Mouse (Mus musculus) adrenal gland, postnatal 25 days (tissue): ENCODE data around the gene Timm10b. TPM values are rescaled to one million over a fixed set of nuclear protein-coding genes. Genes with fewer than 3 reads are reported as not detected.

Source experiments
- DNase-seq: peaks from one replicate; pipeline ENCODE4 v3.0.0; 2021; ENCODE audit warnings: mixed read lengths
- long read RNA-seq: library from polyadenylated mRNA; stranded (forward); transcript quantifications from one replicate; pipeline ENCODE4 v2.0.0, GENCODE M21; 2021
- total RNA-seq: library from RNA; stranded (reverse); gene quantifications from 2 replicates; pipeline ENCODE4 v1.2.3, GENCODE M21; 2021

Gene Timm10b
- total RNA-seq, result 125 and 142 TPM in 2 replicates
- long read RNA-seq, transcript Timm10b-203 (3 exons, 3,273 nt), result major isoform, 18 of 37 reads
- long read RNA-seq, transcript Timm10b-201 (4 exons, 694 nt), result minor isoform, 5 of 37 reads
- long read RNA-seq, transcript Timm10b-208 (2 exons, 1,083 nt), result minor isoform, 5 of 37 reads
- long read RNA-seq, transcript Timm10b-211 (4 exons, 529 nt), result minor isoform, 5 of 37 reads
- long read RNA-seq, partial matches to known transcripts, result 0 of 37 reads
- long read RNA-seq, other reads (novel, unspliced or antisense), result 0 of 37 reads

- DNase-seq, result no peak
Measured at GRCm38 (mm10) chr7:105639756-105640155, at the start of gene Timm10b. Timm10b (plus strand) TSS chr7:105640056.

GRCm38 (mm10) chr7:105590097-105590496, 49.8 kb upstream of the Timm10b start:
- no peak for DNase-seq

GRCm38 (mm10) chr7:105602860-105603623, 36.8 kb upstream of the Timm10b start:
- DNase-seq, result peak; percentile 74

GRCm38 (mm10) chr7:105608467-105608866, 31.4 kb upstream of the Timm10b start:
- no peak for DNase-seq

DNA sequence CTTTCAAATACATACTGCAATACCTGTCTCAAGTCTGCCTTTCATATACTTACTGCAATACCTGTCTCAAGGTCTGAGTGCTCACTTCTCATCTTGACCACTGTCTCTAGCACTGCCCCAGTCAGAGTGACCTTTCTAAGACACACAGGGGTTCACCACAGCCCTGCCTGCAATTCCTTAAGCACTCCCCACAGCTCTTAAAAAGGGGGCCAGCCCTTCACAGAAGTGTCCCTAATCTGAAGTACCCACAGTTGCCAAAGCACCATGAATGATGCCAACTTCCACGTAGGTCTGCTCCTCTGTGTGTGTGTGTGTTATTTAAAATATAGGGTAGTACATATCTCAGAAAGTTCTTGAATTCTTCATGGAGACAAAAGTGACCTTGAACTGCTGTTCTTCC, 28.1 kb upstream of the Timm10b start:
- no peak for DNase-seq

- no peak for DNase-seq
Measured at GRCm38 (mm10) chr7:105614400-105614799, 25.5 kb upstream of the Timm10b start.

DNA sequence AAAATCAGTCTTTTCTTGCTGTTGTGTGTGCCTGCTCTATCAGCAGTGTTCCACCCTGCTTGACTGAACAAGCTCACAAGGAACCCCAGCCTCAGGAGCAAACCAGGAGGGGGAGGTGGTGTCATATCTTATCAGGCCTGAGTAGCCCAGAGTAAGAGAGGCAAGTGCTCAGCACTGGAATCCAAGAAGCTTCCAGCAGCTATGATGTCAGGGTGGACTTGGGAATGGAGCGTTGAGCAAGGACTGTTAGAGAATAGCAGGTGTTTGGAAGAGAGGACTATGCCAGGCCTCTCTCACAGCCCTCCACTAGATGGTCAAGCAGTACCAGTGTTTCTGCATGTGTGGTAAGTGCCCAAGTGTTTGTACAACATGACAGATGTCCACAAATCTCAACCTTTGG, 24.1 kb upstream of the Timm10b start:
- DNase-seq, result no peak

GRCm38 (mm10) chr7:105616561-105616960, 23.3 kb upstream of the Timm10b start:
- no peak for DNase-seq

DNA sequence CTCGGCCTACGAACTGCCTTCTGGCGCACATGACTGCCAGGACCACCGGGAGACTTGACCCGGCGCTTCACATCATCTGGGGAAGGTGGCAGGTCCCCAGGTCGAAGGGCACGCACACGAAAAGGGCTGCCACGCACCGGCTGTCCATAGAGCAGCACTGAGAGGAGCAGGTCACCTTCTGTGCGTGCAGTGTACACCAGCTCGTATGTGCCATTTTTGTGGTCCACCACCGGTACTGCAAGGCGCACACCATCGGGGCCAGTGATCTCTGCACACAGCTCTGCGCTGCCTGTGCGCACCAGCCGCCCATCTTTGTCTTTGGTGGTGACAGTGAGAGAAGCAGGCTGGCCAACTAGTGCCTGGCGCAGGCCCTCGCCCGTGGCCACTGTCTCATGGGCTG, 22.0 kb upstream of the Timm10b start:
- no peak for DNase-seq

DNA sequence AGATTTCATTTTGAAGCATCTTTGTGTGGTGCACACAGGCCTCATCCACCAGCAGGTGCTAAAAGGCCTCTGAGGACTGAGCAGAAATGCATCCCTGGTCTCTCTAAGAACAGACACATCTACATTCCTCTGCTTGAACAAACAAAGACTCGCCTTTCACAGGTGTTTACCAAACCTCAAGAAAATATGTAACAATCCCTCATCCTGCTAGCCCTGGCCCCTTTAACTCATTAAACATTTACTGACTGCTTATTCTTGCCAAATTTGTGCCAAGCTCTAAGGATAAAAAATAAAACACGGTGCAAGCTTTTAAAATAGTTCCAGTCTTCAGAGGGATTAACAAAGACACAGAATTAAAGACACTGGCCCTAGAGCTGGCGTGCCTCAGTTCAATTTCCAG, 20.2 kb upstream of the Timm10b start:
- no peak for DNase-seq

DNA sequence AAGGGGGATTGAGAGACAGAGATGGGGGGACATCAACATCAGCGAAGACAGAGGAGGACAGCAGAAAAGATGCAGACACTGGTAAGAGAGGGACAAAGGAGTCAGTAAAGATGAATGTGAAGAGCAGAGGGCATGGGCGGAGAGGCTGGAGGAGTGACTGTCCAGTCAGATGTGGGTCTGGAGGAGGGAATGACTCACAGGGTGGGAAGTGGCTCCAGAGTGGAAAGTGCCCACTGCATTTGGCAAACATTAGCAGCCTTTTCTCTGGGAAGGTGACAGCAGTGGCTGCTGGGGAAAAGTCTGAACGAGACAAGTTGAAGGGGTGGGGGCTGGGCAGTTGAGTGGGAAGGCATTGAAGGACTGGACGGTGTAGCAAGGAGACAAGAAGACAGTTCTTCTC, 18.8 kb upstream of the Timm10b start:
- no peak for DNase-seq

DNA sequence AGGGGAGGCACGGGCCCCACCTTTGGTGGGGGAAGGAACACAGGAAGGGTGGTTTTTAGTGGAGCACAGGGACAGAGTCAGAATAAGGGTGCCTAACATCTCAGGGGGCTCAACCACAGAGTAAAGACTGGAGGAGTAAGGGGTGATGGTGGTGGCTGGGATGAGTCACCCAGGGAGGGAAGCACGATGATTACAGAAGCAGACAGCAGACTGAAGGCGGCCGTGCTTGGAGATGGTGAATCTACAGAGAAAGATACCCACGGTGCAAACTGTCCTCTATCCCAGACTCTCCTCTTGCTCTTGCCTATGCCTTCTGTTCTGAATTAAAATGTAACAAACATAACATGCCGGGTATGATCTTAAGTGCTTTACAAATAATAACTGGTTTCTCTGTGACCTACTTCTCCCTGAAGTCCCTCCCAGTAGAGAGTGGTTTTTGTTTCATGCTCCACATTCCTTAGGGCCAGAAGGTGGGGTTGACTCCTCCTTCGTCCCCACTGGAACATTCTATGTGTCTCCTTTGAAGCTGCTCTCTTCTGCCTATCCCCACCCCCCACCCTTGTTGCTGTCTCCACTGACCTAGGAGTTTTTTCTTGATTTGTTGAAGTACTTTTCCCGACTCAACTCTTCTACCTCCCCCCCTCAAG, 18.1 kb upstream of the Timm10b start:
- DNase-seq, result no peak

- no peak for DNase-seq
Measured at GRCm38 (mm10) chr7:105625397-105625796, 14.5 kb upstream of the Timm10b start.

- peak; percentile 44 for DNase-seq
Measured at GRCm38 (mm10) chr7:105628633-105629032, 11.2 kb upstream of the Timm10b start.

DNA sequence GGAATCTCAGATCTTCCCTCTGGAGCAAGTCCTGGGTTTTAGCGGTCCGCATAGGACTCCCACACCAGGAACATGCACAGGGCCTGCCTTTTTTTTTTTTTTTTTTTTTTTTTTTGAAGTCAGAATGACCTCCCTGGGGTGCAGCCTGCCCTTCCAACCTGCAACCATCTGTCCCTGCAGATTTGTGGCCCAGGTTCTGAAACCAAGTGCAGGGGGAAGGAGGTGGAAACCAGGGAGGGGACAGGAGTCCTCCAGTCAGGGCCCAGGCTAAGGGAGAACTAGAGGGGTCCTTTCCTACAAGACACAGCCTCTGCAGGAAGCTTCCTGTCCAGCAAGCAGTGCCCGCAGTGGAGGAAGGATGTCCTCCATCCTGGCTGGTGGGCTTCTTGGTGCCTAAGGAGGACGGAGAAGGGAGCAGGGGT, 7.3 kb upstream of the Timm10b start:
- DNase-seq, result no peak

DNA sequence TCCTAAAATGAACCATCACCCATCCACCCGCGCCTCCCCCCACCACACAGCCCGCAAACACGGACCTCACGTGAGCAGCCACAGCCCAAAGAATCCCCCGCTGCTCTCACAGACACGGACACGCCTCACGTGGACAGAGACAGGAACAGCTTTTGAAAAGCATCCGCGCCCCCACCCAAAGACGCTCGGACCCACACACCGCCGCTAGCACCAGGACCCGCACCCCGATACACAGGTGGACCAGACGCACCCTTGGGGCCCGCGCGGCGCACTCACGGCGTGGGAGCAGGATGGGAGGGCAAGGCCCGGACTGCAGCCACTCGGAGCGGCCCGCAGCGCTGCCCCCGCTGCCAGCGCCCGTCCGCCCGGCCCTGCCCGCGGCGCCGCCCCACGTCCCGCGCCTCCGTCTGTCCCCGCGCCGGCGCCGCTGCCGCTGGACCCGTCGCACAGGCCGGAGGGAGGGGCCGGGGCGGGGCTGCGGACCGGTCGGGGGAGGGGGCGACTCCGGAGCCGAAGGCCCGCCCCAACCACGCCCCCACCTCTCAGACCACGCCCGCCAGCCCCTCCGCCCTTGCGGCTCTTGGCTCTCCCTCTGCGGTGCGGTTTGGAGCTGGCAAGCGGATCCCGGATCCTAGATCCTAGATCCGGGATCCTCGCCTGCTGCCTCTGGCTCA, 6.6 kb upstream of the Timm10b start, which contains the start of gene Trim3:
TSS of gene Trim3 (minus strand) at position 445 of the 674 bp plus-strand sequence.
- peak; percentile 98 for DNase-seq

DNA sequence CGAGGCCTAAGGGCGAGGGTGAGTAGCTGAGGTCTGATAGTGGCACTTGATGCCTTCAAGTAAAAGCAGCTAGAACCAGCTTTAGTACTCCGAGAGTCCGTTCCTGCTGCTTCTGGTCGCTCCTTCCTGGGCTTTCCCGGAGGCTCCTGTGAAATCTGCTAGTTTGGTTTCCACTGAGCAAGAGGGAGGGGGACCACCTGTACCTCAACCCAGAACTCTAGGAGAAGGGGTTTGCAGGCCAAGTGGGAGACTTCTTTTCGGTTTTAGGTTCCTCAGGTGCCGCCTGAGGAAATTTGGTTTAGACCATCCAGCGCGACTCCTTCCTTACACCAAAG, 6.1 kb upstream of the Timm10b start:
- no peak for DNase-seq

- no peak for DNase-seq
Measured at GRCm38 (mm10) chr7:105634272-105634920, 5.5 kb upstream of the Timm10b start.

GRCm38 (mm10) chr7:105635726-105636125, 4.1 kb upstream of the Timm10b start:
- no peak for DNase-seq

DNA sequence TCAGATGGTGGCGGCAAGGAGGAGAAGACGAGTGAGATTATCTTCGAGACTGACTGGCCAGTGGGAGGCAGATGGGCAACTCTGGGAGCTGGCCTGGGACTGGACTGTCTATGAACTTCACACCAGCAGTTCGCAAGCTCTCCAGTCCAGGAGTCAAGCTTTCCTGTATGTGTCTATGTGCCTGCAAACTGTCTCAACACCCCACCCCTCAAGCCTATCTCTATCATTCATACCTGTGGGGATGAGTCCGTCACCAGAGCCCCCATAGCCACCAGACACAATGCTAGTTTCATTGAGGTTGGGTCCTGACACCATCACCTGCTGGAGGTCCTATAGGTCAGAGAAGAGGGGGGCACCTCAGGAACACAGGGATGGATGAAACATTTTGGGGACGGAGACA, 1.1 kb upstream of the Timm10b start:
- DNase-seq, result no peak

- DNase-seq, result no peak
Measured at GRCm38 (mm10) chr7:105639304-105639703, 552 bp upstream of the Timm10b start.

- DNase-seq, result peak; percentile 89
Measured at GRCm38 (mm10) chr7:105640233-105640893, 507 bp downstream of the Timm10b start, which contains the start of the genes Arfip2 and Gm45799. Arfip2 (minus strand) TSS chr7:105640416. Gm45799 (plus strand) TSS chr7:105640552.
